Mouse (Mus musculus): ENCODE measurements around the gene Chd9. TPM values are rescaled to one million over a fixed set of nuclear protein-coding genes. Genes with fewer than 3 reads are reported as not detected.
"Not testable (repeated sequence)": the region's sequence is repeated elsewhere in the genome, so short reads cannot be mapped to it uniquely, and the experiment has no call there.

Gene Chd9
- polyA plus RNA-seq, 1 experiment from 2014 or later, result 93.7 TPM

GRCm38 (mm10) chr8:90908580-90909471 is 80.7 kb downstream of the Chd9 start:
- Histone ChIP-seq H3K27me3 (replicated peaks; ENCODE audit: control insufficient read depth, insufficient read depth, low read length) (no peaks in the 10 kb centered on the region), H3K9ac (replicated peaks; ENCODE audit: low read depth, low read length) (peak overlapping the region; percentile 81), H3K4me2 (ENCODE audit: low read length) (peak overlapping the region; percentile 92), H3K4me3 (replicated peaks; ENCODE audit: low read length) (peak overlapping the region; percentile 78), H3K4me1 (replicated peaks; ENCODE audit: control insufficient read depth, insufficient read depth, low read length) (peaks cover 8% of the 10 kb centered on the region; the same call in 1 of the 2 replicates), H3K9me3 (ENCODE audit: control insufficient read depth, low read length) (no peaks in the 10 kb centered on the region), H3K27ac (ENCODE audit: low read length) (no peak overlapping the region; the same call in 1 of the 2 replicates), H3K36me3 (ENCODE audit: control insufficient read depth, insufficient read depth) (no peaks in the 10 kb centered on the region)
- ATAC-seq, result peak; percentile 46
- under 1% methylated on average over 59 of the region's 89 CpGs for WGBS

- H3K9me3 ChIP-seq (ENCODE audit: control insufficient read depth, low read length), result no peaks in the 10 kb centered on the region
- H3K4me3 ChIP-seq (replicated peaks; ENCODE audit: low read length), result no peak overlapping the region
- H3K27ac ChIP-seq (ENCODE audit: low read length), result no peak overlapping the region
- H3K4me1 ChIP-seq (replicated peaks; ENCODE audit: control insufficient read depth, insufficient read depth, low read length), result no peaks in the 10 kb centered on the region
- 74% methylated on average over 3 of the region's 3 CpGs for WGBS
- H3K27me3 ChIP-seq (replicated peaks; ENCODE audit: control insufficient read depth, insufficient read depth, low read length), result no peaks in the 10 kb centered on the region
- H3K36me3 ChIP-seq (ENCODE audit: control insufficient read depth, insufficient read depth), result no peaks in the 10 kb centered on the region
- H3K9ac ChIP-seq (replicated peaks; ENCODE audit: low read depth, low read length), result no peak overlapping the region
- H3K4me2 ChIP-seq (ENCODE audit: low read length), result no peak overlapping the region
- no peak for ATAC-seq
Measured at GRCm38 (mm10) chr8:90923158-90923905, 95.2 kb downstream of the Chd9 start.

- 38% methylated on average over 1 of the region's 1 CpGs for WGBS
- no peaks in the 10 kb centered on the region for H3K4me1 ChIP-seq (replicated peaks; ENCODE audit: control insufficient read depth, insufficient read depth, low read length)
- ATAC-seq, result no peak
Measured at GRCm38 (mm10) chr8:90928412-90928811, 100.3 kb downstream of the Chd9 start.

GRCm38 (mm10) chr8:90930125-90930524 is 102.0 kb downstream of the Chd9 start:
- not testable (repeated sequence) for H3K9ac ChIP-seq (replicated peaks; ENCODE audit: low read depth, low read length); H3K4me2 ChIP-seq (ENCODE audit: low read length); H3K4me3 ChIP-seq (replicated peaks; ENCODE audit: low read length); ATAC-seq; H3K27ac ChIP-seq (ENCODE audit: low read length); H3K27me3 ChIP-seq (replicated peaks; ENCODE audit: control insufficient read depth, insufficient read depth, low read length); H3K36me3 ChIP-seq (ENCODE audit: control insufficient read depth, insufficient read depth); H3K9me3 ChIP-seq (ENCODE audit: control insufficient read depth, low read length); H3K4me1 ChIP-seq (replicated peaks; ENCODE audit: control insufficient read depth, insufficient read depth, low read length)

More at GRCm38 (mm10) chr8:90928412-90928811, 100.3 kb downstream of the Chd9 start:
- no peak overlapping the region for H3K4me2 ChIP-seq (ENCODE audit: low read length)
- no peaks in the 10 kb centered on the region for H3K9me3 ChIP-seq (ENCODE audit: control insufficient read depth, low read length)
- no peak overlapping the region for H3K4me3 ChIP-seq (replicated peaks; ENCODE audit: low read length)
- H3K9ac ChIP-seq (replicated peaks; ENCODE audit: low read depth, low read length), result no peak overlapping the region
- no peak overlapping the region for H3K27ac ChIP-seq (ENCODE audit: low read length)
- no peaks in the 10 kb centered on the region for H3K27me3 ChIP-seq (replicated peaks; ENCODE audit: control insufficient read depth, insufficient read depth, low read length)
- no peaks in the 10 kb centered on the region for H3K36me3 ChIP-seq (ENCODE audit: control insufficient read depth, insufficient read depth)

GRCm38 (mm10) chr8:90932934-90933333 is 104.8 kb downstream of the Chd9 start:
- H3K4me2 ChIP-seq (ENCODE audit: low read length), result no peak overlapping the region
- H3K27me3 ChIP-seq (replicated peaks; ENCODE audit: control insufficient read depth, insufficient read depth, low read length), result no peaks in the 10 kb centered on the region
- H3K36me3 ChIP-seq (ENCODE audit: control insufficient read depth, insufficient read depth), result no peaks in the 10 kb centered on the region
- no peak for ATAC-seq
- H3K9ac ChIP-seq (replicated peaks; ENCODE audit: low read depth, low read length), result no peak overlapping the region
- no peak overlapping the region for H3K4me3 ChIP-seq (replicated peaks; ENCODE audit: low read length)
- no peak overlapping the region for H3K27ac ChIP-seq (ENCODE audit: low read length)
- no peaks in the 10 kb centered on the region for H3K4me1 ChIP-seq (replicated peaks; ENCODE audit: control insufficient read depth, insufficient read depth, low read length)
- no peaks in the 10 kb centered on the region for H3K9me3 ChIP-seq (ENCODE audit: control insufficient read depth, low read length)
- WGBS, result 62% methylated on average over 11 of the region's 11 CpGs

- Histone ChIP-seq H3K9ac (replicated peaks; ENCODE audit: low read depth, low read length) (no peak overlapping the region), H3K27ac (ENCODE audit: low read length) (no peak overlapping the region), H3K36me3 (ENCODE audit: control insufficient read depth, insufficient read depth) (no peaks in the 10 kb centered on the region), H3K4me1 (replicated peaks; ENCODE audit: control insufficient read depth, insufficient read depth, low read length) (no peaks in the 10 kb centered on the region), H3K4me3 (replicated peaks; ENCODE audit: low read length) (no peak overlapping the region), H3K4me2 (ENCODE audit: low read length) (no peak overlapping the region), H3K9me3 (ENCODE audit: control insufficient read depth, low read length) (no peaks in the 10 kb centered on the region), H3K27me3 (replicated peaks; ENCODE audit: control insufficient read depth, insufficient read depth, low read length) (no peaks in the 10 kb centered on the region)
- no peak for ATAC-seq
- WGBS, result 81% methylated on average over 1 of the region's 1 CpGs
Measured at GRCm38 (mm10) chr8:90934786-90935185, 106.6 kb downstream of the Chd9 start.

GRCm38 (mm10) chr8:90936840-90937239 is 108.7 kb downstream of the Chd9 start:
- Histone ChIP-seq H3K27me3 (replicated peaks; ENCODE audit: control insufficient read depth, insufficient read depth, low read length) (no peaks in the 10 kb centered on the region), H3K9me3 (ENCODE audit: control insufficient read depth, low read length) (no peaks in the 10 kb centered on the region), H3K9ac (replicated peaks; ENCODE audit: low read depth, low read length) (no peak overlapping the region), H3K27ac (ENCODE audit: low read length) (no peak overlapping the region), H3K4me2 (ENCODE audit: low read length) (no peak overlapping the region), H3K4me1 (replicated peaks; ENCODE audit: control insufficient read depth, insufficient read depth, low read length) (no peaks in the 10 kb centered on the region), H3K4me3 (replicated peaks; ENCODE audit: low read length) (no peak overlapping the region), H3K36me3 (ENCODE audit: control insufficient read depth, insufficient read depth) (no peaks in the 10 kb centered on the region)
- no peak for ATAC-seq
- 39% methylated on average over 1 of the region's 1 CpGs for WGBS

- 83% methylated on average over 4 of the region's 4 CpGs for WGBS
- no peak for ATAC-seq
- no peak overlapping the region for H3K4me2 ChIP-seq (ENCODE audit: low read length)
Measured at GRCm38 (mm10) chr8:90938352-90938930, 110.3 kb downstream of the Chd9 start.

GRCm38 (mm10) chr8:90939867-90940266 is 111.7 kb downstream of the Chd9 start:
- H3K4me3 ChIP-seq (replicated peaks; ENCODE audit: low read length), result no peak overlapping the region
- no peaks in the 10 kb centered on the region for H3K9me3 ChIP-seq (ENCODE audit: control insufficient read depth, low read length)
- no peaks in the 10 kb centered on the region for H3K27me3 ChIP-seq (replicated peaks; ENCODE audit: control insufficient read depth, insufficient read depth, low read length)
- ATAC-seq, result no peak
- H3K9ac ChIP-seq (replicated peaks; ENCODE audit: low read depth, low read length), result no peak overlapping the region
- H3K4me2 ChIP-seq (ENCODE audit: low read length), result no peak overlapping the region
- H3K36me3 ChIP-seq (ENCODE audit: control insufficient read depth, insufficient read depth), result no peaks in the 10 kb centered on the region
- H3K4me1 ChIP-seq (replicated peaks; ENCODE audit: control insufficient read depth, insufficient read depth, low read length), result no peaks in the 10 kb centered on the region
- no peak overlapping the region for H3K27ac ChIP-seq (ENCODE audit: low read length)
- WGBS, result 96% methylated on average over 1 of the region's 1 CpGs

More at GRCm38 (mm10) chr8:90938352-90938930, 110.3 kb downstream of the Chd9 start:
- Histone ChIP-seq H3K36me3 (ENCODE audit: control insufficient read depth, insufficient read depth) (no peaks in the 10 kb centered on the region), H3K9ac (replicated peaks; ENCODE audit: low read depth, low read length) (no peak overlapping the region), H3K9me3 (ENCODE audit: control insufficient read depth, low read length) (no peaks in the 10 kb centered on the region), H3K4me1 (replicated peaks; ENCODE audit: control insufficient read depth, insufficient read depth, low read length) (no peaks in the 10 kb centered on the region), H3K4me3 (replicated peaks; ENCODE audit: low read length) (no peak overlapping the region), H3K27ac (ENCODE audit: low read length) (no peak overlapping the region), H3K27me3 (replicated peaks; ENCODE audit: control insufficient read depth, insufficient read depth, low read length) (no peaks in the 10 kb centered on the region)

All from forebrain, embryonic 16.5 days (tissue).